In genomic region chr15:31721019-31721418, GRCm38 (mm10) we compare ENCODE assay signal across 25 mouse cellular contexts.
"Had no signal": no experiment of that assay in that cellular context is flagged by ENCODE, and none has a peak within 500 bp of the region (broad histone marks: within the 10 kb centered on the region; RNA-seq: fewer than 3 reads in every experiment).

No protein-coding gene starts in this region.

- H3K4me1 ChIP-seq: embryonic facial prominence, embryonic 12.5 days; embryonic facial prominence, embryonic 13.5 days; embryonic facial prominence, embryonic 15.5 days; forebrain, embryonic 10.5 days; forebrain, embryonic 12.5 days; forebrain, embryonic 13.5 days; forebrain, embryonic 15.5 days; heart, embryonic 10.5 days had no signal

- H3K36me3 ChIP-seq: embryonic facial prominence, embryonic 10.5 days; embryonic facial prominence, embryonic 12.5 days; embryonic facial prominence, embryonic 13.5 days; embryonic facial prominence, embryonic 15.5 days; forebrain, embryonic 10.5 days; forebrain, embryonic 12.5 days; forebrain, embryonic 15.5 days; heart, embryonic 10.5 days had no signal

- H3K4me3 ChIP-seq: embryonic facial prominence, embryonic 10.5 days; embryonic facial prominence, embryonic 12.5 days; embryonic facial prominence, embryonic 13.5 days; embryonic facial prominence, embryonic 15.5 days; erythroblast, embryonic 14.5 days; forebrain, embryonic 10.5 days; forebrain, embryonic 12.5 days; forebrain, embryonic 13.5 days; forebrain, embryonic 15.5 days; gastrocnemius, adult 2 months; heart, adult 2 months; heart, embryonic 10.5 days had no signal

- H3K27ac ChIP-seq: embryonic facial prominence, embryonic 10.5 days; embryonic facial prominence, embryonic 12.5 days; embryonic facial prominence, embryonic 13.5 days; embryonic facial prominence, embryonic 15.5 days; forebrain, embryonic 10.5 days; forebrain, embryonic 12.5 days; forebrain, embryonic 13.5 days; forebrain, embryonic 15.5 days; gastrocnemius, adult 2 months; heart, adult 2 months; heart, embryonic 10.5 days had no signal

- H3K27me3 ChIP-seq: embryonic facial prominence, embryonic 12.5 days; embryonic facial prominence, embryonic 13.5 days; embryonic facial prominence, embryonic 15.5 days; forebrain, embryonic 12.5 days; forebrain, embryonic 13.5 days; forebrain, embryonic 15.5 days had no signal

- H3K9me3 ChIP-seq: embryonic facial prominence, embryonic 10.5 days; embryonic facial prominence, embryonic 12.5 days; embryonic facial prominence, embryonic 13.5 days; embryonic facial prominence, embryonic 15.5 days; forebrain, embryonic 10.5 days; forebrain, embryonic 12.5 days; forebrain, embryonic 13.5 days; forebrain, embryonic 15.5 days; heart, embryonic 10.5 days had no signal

- DNase-seq: cerebellum, adult 9-10 months; cerebellum, adult 9-11 months; cerebellum, postnatal 10 days; cerebellum, postnatal 14 days; cerebellum, postnatal 25 days; cerebellum, postnatal 36 days; embryo, embryonic 11 days; forebrain, postnatal 0 days; gastrocnemius, adult 2 months; gastrocnemius, postnatal 10 days; gastrocnemius, postnatal 14 days; gastrocnemius, postnatal 25 days; gastrocnemius, postnatal 36 days; heart, adult 11 months; heart, adult 2 months had no signal

- H3K9ac ChIP-seq: embryonic facial prominence, embryonic 12.5 days; embryonic facial prominence, embryonic 13.5 days; embryonic facial prominence, embryonic 15.5 days; forebrain, embryonic 12.5 days; forebrain, embryonic 13.5 days; forebrain, embryonic 15.5 days; forebrain, postnatal 0 days had no signal
